Mouse (Mus musculus) stomach, embryonic 16.5 days (tissue): Measurements from ENCODE around the gene Asic1. TPM values are rescaled to one million over a fixed set of nuclear protein-coding genes. Genes with fewer than 3 reads are reported as not detected.

Source experiments
- ATAC-seq: fragments of 200-750 bp; cut with Nextera tagmentation; 2 replicates; pipeline ENCODE4 v1.8.0; 2017; ENCODE audit warnings: moderate number of reproducible peaks, moderate TSS enrichment; ENCODE audit not compliant: insufficient read depth, low FRiP score
- H3K27ac ChIP-seq: fragments of 300-500 bp; sonication (generic); 2 replicates; pipeline ENCODE4 v1.5.1; 2014; ENCODE audit warnings: low read length
- H3K27me3 ChIP-seq: fragments of 300-500 bp; sonication (generic); 2 replicates; pipeline ENCODE4 v1.6.1; 2014; ENCODE audit warnings: low read length, control low read depth, mixed read lengths; ENCODE audit not compliant: control insufficient read depth, insufficient read depth
- H3K36me3 ChIP-seq: fragments of 300-500 bp; sonication (generic); 2 replicates; pipeline ENCODE4 v1.6.1; 2014; ENCODE audit warnings: low read length; ENCODE audit not compliant: control insufficient read depth, insufficient read depth
- H3K4me1 ChIP-seq: fragments of 300-500 bp; sonication (generic); 2 replicates; pipeline ENCODE4 v1.6.1; 2014; ENCODE audit warnings: low read length, control low read depth, mixed read lengths; ENCODE audit not compliant: control insufficient read depth, insufficient read depth
- H3K4me2 ChIP-seq: fragments of 300-500 bp; sonication (generic); 2 replicates; pipeline ENCODE4 v1.6.1; 2014; ENCODE audit warnings: low read depth, low read length, mixed read lengths
- H3K4me3 ChIP-seq: fragments of 300-500 bp; sonication (generic); replicated peaks from 2 replicates; pipeline ENCODE4 v1.5.1; 2014; ENCODE audit warnings: mild to moderate bottlenecking, low read length
- H3K9ac ChIP-seq: fragments of 300-500 bp; sonication (generic); 2 replicates; pipeline ENCODE4 v1.6.1; 2014; ENCODE audit warnings: low read length
- H3K9me3 ChIP-seq: fragments of 300-500 bp; sonication (generic); replicated peaks from 2 replicates; pipeline ENCODE4 v1.6.1; 2016; ENCODE audit warnings: low read length, control low read depth; ENCODE audit not compliant: control insufficient read depth
- WGBS: fragments of 180-500 bp; shearing (Covaris S2); extraction: QIAGEN DNeasy Blood & Tissue Kit; methylation state at CpG from one replicate; pipeline ENCODE4 v1.1.7; 2014; 5-methylcytosine and 5-hydroxymethylcytosine counted together
- polyA plus RNA-seq: library from polyadenylated mRNA; unstranded; fragments of >200 nt; fragmentation: Nextera tagmentation; extraction: Ambion mirVana; gene quantifications from 2 replicates; pipeline ENCODE4 v1.2.1, GENCODE M21; 2015

Asic1 gene
- polyA plus RNA-seq, 1 experiment from 2014 or later: 0.89 TPM

DNA sequence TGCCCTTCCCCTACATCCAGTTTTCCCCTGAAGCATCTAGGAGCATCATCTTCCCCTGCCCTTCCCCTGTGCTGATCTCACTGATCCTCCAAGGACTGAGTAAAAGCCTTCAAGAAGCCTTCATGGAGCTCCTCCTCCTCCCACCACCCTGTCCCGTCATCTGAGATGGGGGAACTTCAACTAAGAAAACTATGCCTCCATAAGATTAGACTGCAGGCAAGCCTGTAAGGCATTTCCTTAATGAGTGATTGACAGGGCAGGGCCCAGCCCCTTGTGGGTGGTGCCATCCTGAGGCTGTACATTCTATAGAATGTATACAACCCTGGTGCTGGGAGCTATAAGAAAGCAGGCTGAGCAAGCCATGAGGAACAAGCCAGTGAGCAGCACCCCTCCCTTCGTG is 11.7 kb upstream of the Asic1 start:
- no peak overlapping the region for H3K9ac ChIP-seq
- WGBS: 52% methylated on average over 2 of the region's 2 CpGs
- no peak for ATAC-seq
- H3K9me3 ChIP-seq: no peaks in the 10 kb centered on the region
- H3K27me3 ChIP-seq: peaks cover 20% of the 10 kb centered on the region
- H3K27ac ChIP-seq: no peak overlapping the region
- no peak overlapping the region for H3K4me2 ChIP-seq
- H3K4me1 ChIP-seq: peaks cover 12% of the 10 kb centered on the region
- no peak overlapping the region for H3K4me3 ChIP-seq
- no peaks in the 10 kb centered on the region for H3K36me3 ChIP-seq

DNA sequence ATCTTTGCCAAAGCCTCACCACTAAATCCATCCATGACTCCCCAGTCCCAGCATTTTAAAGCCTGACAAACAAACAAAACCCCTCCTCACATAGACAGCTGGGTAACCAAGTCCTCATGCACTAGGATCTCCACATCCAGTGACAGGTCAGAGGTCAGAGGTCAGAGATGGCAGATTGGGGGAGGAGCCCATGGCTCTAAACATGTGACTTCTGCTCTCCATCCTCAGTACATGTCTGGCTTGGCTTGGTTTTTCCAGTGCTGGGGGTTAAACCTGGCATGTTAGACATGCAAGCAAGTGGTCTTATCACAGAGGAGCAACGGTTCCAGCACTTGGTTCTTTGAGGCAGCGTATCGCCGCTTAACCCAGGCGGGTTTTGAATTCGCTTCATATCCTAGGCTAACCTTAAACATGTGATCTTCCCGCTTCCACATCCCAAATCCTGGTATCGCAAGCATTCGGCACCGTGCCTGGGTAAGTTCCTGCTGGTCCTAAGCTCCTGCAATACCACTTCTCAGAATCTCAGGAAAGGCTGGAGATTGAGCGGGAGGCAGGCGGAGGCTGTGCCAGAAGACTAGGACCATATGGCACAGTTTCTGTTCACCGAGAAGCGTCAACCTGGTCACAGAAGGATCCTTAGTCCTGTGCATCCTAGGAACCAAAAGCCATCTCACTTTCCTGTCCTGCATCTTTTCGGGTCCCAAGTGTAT is 8.9 kb upstream of the Asic1 start:
- ATAC-seq: no peak
- H3K9me3 ChIP-seq: no peaks in the 10 kb centered on the region
- H3K9ac ChIP-seq: no peak overlapping the region
- 0 out of 2 replicates have a peak, but pooled peaks cover 12% of the 10 kb centered on the region for H3K4me1 ChIP-seq
- no peak overlapping the region for H3K27ac ChIP-seq
- WGBS: 91% methylated on average over 15 of the region's 15 CpGs
- H3K4me3 ChIP-seq: no peak overlapping the region
- H3K4me2 ChIP-seq: no peak overlapping the region
- peaks cover under 1% of the 10 kb centered on the region for H3K27me3 ChIP-seq
- H3K36me3 ChIP-seq: no peaks in the 10 kb centered on the region

DNA sequence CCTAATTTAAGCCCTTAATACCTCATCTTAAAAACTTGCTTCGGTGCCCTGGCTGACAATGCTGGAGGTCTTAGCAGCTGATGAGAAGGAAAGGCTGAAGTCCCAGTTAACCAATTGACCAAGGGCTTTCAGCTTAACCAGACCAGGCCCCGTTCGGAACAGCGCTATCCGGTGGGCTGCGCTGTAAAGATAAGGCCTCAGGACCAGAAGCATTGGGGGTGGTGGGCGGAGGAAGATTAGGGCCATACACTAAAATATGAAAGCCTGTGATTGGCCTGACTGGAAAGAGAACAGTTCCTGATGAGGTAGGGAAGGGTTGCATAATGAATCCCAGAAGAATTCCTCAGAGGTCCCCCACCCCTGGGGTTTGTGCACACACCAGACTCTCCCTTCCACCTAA is 7.8 kb upstream of the Asic1 start:
- WGBS: 52% methylated on average over 7 of the region's 7 CpGs
- Histone ChIP-seq H3K4me2 (no peak overlapping the region), H3K4me3 (no peak overlapping the region), H3K27ac (no peak overlapping the region), H3K27me3 (peaks cover 6% of the 10 kb centered on the region), H3K4me1 (0 out of 2 replicates have a peak, but pooled peaks cover 11% of the 10 kb centered on the region), H3K9me3 (no peaks in the 10 kb centered on the region), H3K9ac (no peak overlapping the region), H3K36me3 (no peaks in the 10 kb centered on the region)
- ATAC-seq: no peak

DNA sequence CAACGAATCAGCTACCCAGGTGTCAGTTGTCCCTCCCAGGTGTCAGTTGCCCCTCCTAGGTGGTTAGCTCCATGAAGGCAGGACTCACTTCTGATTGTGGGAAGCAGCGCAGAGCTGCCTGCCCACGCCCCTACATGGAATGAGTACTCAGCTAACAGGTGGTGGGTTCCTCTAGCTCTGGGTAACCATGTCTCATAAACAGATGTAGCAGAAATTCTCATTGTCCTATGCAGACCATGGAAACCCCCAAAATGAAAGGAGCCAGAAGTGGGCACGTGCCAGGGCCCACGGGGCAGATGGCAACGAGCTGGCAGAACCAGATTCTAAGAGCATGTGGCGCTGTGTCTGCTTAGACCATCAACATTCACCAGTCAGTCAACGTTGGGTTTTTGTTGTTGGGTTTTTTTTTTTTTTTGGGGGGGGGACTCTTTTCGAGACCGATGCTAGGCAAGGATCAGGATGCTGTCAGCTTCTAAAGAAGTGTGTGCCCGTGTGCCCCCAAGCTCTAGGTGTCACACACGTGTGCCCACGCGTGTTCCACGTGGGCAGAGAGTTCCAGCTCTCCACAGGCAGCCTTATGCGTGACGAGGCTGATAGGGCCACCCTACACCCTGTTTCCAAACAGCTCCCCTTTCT is 6.1 kb upstream of the Asic1 start:
- ATAC-seq: no peak
- Histone ChIP-seq H3K4me2 (peak overlapping the region; percentile 72), H3K9ac (peak overlapping the region; percentile 52), H3K27ac (peak overlapping the region; percentile 40), H3K27me3 (peaks cover 6% of the 10 kb centered on the region), H3K4me1 (peaks cover 11% of the 10 kb centered on the region; the same call in 1 of the 2 replicates), H3K4me3 (peak overlapping the region; percentile 41), H3K36me3 (no peaks in the 10 kb centered on the region), H3K9me3 (no peaks in the 10 kb centered on the region)
- 4% methylated on average over 17 of the region's 17 CpGs for WGBS

DNA sequence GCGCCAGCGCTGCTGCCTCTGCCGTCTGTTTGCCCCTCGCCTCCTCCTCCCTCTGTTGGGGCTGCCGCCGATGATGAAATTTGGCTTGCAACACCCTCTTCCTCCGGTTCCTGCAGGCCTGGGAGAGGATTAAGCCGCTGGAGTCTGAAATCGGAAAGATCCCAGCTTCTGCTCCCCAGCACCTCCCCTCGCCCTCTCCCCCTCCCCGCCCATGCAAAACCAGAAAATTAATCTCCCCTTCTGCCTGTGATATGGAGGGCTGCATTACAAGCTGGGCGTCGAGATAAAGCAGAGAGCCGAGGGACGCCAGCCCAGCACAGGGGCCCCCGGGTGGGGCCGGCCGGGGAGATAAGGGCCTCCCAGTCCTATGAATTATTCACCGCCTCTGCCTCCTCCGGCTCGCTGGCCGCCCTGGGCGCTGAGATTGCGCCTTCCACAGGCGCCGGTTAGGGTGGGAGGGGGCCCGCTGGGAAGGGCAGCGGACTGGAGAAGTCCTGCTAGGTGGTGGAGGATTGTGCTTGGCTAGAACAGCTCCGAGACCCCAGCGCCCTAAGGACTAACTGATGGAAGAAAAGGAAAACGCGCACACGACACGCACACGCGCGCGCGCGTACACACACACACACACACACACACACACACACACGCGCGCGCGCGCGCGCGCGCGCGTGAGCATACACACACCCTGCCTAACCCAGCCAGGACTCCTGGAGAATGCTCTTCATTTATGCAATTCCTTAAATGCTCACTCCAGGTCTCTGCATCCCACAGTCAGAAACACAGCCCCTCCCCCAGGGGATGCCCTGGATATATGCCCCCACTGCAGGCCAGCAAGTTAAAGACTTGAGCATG is 5.3 kb upstream of the Asic1 start:
- Histone ChIP-seq H3K4me3 (peak overlapping the region; percentile 41), H3K9me3 (no peaks in the 10 kb centered on the region), H3K4me2 (peak overlapping the region; percentile 72), H3K4me1 (peaks cover 11% of the 10 kb centered on the region; the same call in 1 of the 2 replicates), H3K9ac (peak overlapping the region; percentile 52), H3K36me3 (no peaks in the 10 kb centered on the region), H3K27ac (peak overlapping the region; percentile 40), H3K27me3 (peaks cover 13% of the 10 kb centered on the region)
- ATAC-seq: peak; percentile 87
- WGBS: under 1% methylated on average over 52 of the region's 52 CpGs

DNA sequence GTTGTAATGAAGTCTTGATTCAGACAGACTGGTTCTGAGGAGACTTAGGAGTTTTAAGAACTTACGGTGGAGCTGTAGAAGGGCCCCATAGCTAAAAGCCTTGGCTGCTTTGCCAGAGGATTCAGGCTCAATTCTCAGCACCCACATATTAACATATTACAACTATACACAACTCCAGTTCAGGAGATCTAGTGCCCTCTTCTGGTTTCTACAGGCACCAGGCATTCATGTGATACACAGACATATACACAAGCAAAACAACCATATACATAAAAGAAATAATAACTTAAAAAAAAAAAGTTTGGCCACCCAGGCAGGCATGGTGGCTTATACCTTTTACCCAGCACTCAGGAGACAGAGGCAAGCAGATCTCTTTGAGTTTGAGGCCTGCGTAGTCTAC is 2.6 kb upstream of the Asic1 start:
- no peaks in the 10 kb centered on the region for H3K9me3 ChIP-seq
- H3K4me1 ChIP-seq: peaks cover 14% of the 10 kb centered on the region
- no peak overlapping the region for H3K27ac ChIP-seq
- no peaks in the 10 kb centered on the region for H3K36me3 ChIP-seq
- no peak overlapping the region for H3K4me3 ChIP-seq
- WGBS: 97% methylated on average over 2 of the region's 2 CpGs
- peaks cover 34% of the 10 kb centered on the region for H3K27me3 ChIP-seq
- no peak overlapping the region for H3K4me2 ChIP-seq
- no peak for ATAC-seq
- H3K9ac ChIP-seq: no peak overlapping the region

DNA sequence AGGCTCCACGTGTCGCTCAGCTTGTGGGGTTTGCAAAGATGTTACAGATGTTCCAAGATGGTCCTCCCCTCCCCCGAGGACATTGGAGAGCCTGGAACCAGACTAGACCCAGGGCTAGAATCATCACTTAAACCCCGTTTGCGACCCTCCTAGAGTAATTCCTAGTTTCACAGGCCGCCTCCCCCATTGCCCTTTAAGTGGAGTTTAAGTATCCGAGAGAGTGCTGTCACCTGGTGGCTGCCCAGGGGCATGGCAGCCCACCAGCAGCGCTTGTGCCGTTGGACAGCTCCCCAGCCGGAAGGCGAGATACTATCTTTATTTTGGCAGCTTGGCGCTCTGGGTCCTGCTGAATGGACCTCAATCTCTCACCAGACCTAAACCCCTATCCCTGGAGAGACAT is 1.3 kb upstream of the Asic1 start:
- no peak overlapping the region for H3K9ac ChIP-seq
- H3K27ac ChIP-seq: no peak overlapping the region
- ATAC-seq: no peak
- H3K4me2 ChIP-seq: no peak overlapping the region
- 2% methylated on average over 12 of the region's 12 CpGs for WGBS
- H3K4me3 ChIP-seq: no peak overlapping the region
- H3K4me1 ChIP-seq: peaks cover 14% of the 10 kb centered on the region
- peaks cover 38% of the 10 kb centered on the region for H3K27me3 ChIP-seq
- no peaks in the 10 kb centered on the region for H3K36me3 ChIP-seq
- H3K9me3 ChIP-seq: no peaks in the 10 kb centered on the region

DNA sequence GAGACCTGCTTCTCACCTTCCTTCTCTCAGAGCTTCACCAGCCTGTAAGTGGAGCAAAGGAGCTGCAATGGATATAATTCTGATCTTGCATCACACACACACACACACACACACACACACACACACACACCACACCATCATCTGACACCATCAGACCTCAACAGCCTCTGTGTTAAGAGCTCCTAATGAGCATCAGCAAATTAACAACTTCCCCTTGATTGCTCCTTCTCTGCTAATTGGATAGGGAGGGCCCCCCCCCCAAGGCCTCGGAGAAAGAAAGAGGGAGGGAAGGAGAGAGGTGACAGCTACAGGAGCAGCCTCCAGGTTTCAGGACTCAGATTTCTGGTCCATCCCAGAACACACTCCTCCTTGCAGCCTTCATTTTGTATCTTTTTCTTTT is 776 bp upstream of the Asic1 start:
- no peaks in the 10 kb centered on the region for H3K36me3 ChIP-seq
- no peak overlapping the region for H3K9ac ChIP-seq
- H3K4me2 ChIP-seq: no peak overlapping the region
- H3K27ac ChIP-seq: no peak overlapping the region
- H3K27me3 ChIP-seq: peaks cover 38% of the 10 kb centered on the region
- H3K4me3 ChIP-seq: no peak overlapping the region
- peaks cover 10% of the 10 kb centered on the region for H3K4me1 ChIP-seq
- 0% methylated on average over 1 of the region's 1 CpGs for WGBS
- H3K9me3 ChIP-seq: no peaks in the 10 kb centered on the region
- no peak for ATAC-seq
